Mouse (Mus musculus) embryonic fibroblast, embryonic 13.5 days (primary cell): Measurements from ENCODE around the gene Exoc6b.

Experiments used
- CTCF ChIP-seq: IDR thresholded peaks from 2 replicates; pipeline ENCODE4 v1.5.1; 2011; ENCODE audit warnings: mild to moderate bottlenecking, control low read depth, low read length, moderate library complexity, borderline replicate concordance; ENCODE audit not compliant: insufficient read depth
- POLR2A ChIP-seq: IDR thresholded peaks from 2 replicates; pipeline ENCODE4 v1.6.1; 2011; ENCODE audit warnings: low read depth, mild to moderate bottlenecking, control low read depth, low read length, moderate library complexity

- no peak for TF ChIP-seq CTCF
- TF ChIP-seq POLR2A, result no peak
These were observed 263.1 kb downstream of the Exoc6b start for GRCm38 (mm10) chr6:84806132-84806730.
